Mouse (Mus musculus) megakaryocyte progenitor cell, adult 5-6 weeks (primary cell): ENCODE data around the gene Cdkn2b. TPM values are rescaled to one million over a fixed set of nuclear protein-coding genes. Genes with fewer than 3 reads are reported as not detected.

Source experiments
- ATAC-seq: replicated peaks from 2 replicates; pipeline ENCODE4 v1.8.0; 2016; ENCODE audit warnings: mild to moderate bottlenecking, moderate TSS enrichment, inconsistent platforms; ENCODE audit not compliant: poor library complexity
- total RNA-seq, 2 experiments: library from RNA; stranded (forward) in 1 of 2; stranded (reverse) in 1 of 2; fragments of 157-497, 149-512 nt in 1 of 2; fragments of 200-1000 nt in 1 of 2; gene quantifications; 2 replicates each; pipeline versions ENCODE4 v1.2.3 to v1.2.4; 2015 to 2017

Gene Cdkn2b
- total RNA-seq, 2 experiments from 2014 or later, result not detected

DNA sequence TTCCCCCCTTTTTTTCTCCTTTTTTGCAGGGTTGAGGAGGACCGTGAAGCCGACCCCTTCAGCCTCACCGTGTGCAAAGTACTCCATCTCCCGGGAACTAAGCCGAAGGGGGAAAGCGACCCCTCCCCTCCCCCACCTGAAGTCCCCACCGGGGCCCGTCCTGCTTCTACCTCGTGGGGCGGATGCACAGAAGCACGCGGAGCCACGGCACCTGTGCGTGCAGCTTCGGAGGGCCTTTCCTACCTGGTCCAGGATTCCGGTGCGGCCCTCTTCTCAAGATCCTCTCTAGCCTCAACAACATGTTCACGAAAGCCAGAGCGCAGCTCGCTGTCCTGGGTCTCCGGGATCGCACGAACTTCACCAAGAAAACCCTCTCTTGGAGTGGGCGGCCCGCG, 16.8 kb downstream of the Cdkn2b start:
- no peak for ATAC-seq

DNA sequence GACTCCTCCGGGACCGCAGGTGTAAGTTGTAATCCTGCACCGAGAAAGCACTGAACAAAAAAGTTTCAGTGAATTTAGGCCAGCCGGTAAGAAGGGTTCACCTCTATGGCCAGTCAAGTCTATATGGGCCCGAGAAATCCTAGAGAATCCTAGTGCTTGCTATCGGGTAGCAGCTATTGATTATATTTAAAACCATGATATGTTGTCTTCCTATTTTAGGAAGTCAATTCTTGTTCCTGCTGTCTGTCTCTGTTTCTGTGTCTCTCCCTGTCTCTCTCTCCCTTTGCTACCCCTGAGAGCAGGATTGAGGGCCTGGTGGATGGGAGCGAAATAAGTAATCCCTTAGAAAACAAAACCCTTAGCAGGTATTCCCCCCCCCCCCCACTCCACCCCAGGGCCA, 17.3 kb downstream of the Cdkn2b start:
- ATAC-seq, result no peak

DNA sequence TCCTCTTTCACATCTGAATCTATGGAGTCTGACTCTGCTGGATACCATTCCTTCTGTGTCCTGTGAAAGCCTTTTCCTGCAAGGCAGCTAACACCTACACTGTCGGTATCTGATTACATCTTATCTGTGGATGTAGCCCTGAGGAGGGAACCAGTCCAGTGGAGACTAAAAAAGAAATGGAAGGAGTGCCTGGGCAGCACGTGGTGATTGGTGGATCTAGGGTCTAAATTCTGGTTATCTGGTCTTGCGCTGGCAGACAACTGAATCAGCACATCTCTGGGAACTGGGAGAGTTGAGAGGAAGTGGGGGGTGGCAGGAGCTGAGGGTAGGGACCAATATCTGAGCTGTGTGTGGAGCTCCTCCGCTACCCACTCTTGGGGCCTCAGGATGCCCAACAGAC, 21.8 kb downstream of the Cdkn2b start:
- no peak for ATAC-seq

DNA sequence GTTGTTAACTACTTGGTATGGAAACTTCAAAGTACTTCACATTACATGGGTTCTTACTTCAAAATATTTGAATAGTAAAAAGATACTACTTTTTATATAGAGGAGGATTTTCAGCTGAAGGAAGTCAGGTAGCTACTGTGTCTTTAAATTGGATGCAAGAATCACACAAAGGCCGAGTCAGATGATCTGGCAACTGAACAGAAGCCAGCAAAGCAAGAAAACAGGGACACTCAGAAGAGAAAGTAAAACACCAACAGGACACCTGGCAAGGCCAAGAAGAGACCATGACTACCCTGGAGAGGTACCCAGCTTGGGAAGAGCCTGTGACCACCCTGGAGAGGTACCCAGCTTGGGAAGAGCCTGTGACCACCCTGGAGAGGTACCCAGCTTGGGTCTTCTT, 24.3 kb downstream of the Cdkn2b start:
- no peak for ATAC-seq

DNA sequence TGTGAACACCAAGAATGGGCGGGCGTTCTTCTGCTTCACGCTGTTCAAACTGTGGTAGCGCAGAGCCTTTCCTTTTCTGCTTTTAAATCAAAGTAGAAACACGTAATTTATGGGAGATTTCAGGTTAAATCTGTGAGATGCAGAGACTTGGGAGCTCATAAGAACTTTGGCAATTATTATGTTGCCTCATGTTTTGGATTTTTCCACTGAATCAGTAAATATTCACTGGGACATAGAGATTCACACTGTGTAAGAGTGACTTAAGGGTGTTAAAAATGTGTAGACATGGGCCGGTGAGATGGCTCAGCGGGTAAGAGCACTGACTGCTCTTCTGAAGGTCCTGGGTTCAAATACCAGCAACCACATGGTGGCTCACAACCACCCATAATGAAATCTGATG, 25.2 kb downstream of the Cdkn2b start:
- ATAC-seq, result no peak

DNA sequence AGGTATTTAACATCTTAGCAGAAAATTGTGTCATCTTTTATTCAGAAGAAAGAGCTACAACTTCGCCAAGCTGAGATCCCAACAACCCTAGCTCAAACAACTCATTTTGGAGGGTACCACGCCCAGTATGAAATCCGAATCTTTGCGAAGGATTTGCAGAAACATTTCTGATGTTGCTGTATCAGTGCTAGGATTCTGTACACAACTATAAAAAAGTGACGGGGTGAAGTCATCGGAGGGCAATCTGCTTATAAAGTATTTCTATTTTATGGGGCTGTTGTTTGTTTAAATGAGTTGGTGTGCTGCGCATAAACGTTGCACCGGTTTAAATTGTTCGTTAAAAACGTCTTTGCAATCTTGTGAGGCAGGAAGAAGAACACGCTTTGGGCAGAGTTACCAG, 28.2 kb downstream of the Cdkn2b start:
- ATAC-seq, result no peak

DNA sequence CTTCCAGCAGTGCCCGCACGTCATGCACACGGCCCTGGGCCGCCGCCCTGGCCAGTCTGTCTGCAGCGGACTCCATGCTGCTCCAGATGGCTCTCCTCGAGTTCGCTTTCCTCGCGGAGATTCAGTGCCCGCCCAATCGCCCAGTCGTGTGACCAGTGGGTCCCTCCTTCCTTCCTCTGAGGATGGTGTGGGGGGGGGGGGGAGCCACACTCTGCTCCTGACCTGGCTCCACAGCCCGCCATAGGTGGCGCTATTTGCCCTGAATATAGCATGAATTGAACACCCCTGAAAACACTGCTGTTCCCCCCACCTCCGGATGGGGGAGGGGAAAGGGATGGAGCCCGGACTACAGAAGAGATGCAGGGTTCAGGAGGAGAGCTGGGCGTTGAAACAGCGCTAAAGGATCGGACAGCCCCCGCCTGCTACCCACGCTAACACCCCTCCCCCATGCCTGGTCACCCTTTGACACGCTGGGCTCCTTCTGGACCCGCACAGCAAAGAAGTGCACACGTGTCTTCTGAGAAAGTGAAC, 28.7 kb downstream of the Cdkn2b start:
- ATAC-seq, result peak; percentile 73

DNA sequence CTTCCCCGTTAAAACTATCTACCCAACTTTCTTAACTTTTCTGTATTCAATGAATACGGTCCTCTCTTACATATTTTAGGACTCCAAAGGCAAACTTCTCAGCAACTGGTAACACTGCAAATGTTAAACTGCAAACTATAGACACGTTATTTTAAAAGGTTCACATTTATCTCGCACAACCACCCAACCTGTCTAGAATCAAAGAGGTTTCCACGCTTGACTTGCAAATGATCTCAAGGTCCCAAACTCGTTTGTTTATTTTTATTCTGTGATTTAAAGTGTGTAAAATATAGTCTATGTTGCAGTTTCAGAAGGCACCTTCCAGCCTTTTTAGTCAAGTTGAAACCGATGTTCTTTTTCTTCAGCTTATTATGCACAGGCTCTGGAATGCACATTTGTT, 29.6 kb downstream of the Cdkn2b start:
- no peak for ATAC-seq

DNA sequence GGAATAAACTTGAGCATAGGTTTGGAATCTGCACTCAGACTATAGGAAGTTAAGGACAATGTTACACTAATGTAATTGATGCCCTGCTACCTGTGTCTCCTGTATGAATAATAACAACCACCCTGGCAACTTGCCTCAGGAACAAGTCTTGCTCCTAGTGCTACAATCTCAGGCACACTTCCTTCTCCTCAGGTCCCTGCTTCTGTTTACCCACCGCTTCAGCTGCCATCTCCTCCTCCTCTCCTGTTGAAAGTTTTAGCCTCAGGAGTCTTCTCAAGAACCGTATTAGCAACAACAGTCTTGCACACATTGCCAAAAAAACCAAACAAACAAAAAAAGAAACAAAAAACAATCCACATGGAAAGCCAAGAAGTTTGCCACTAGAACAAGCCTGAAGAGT, 31.2 kb downstream of the Cdkn2b start:
- no peak for ATAC-seq

DNA sequence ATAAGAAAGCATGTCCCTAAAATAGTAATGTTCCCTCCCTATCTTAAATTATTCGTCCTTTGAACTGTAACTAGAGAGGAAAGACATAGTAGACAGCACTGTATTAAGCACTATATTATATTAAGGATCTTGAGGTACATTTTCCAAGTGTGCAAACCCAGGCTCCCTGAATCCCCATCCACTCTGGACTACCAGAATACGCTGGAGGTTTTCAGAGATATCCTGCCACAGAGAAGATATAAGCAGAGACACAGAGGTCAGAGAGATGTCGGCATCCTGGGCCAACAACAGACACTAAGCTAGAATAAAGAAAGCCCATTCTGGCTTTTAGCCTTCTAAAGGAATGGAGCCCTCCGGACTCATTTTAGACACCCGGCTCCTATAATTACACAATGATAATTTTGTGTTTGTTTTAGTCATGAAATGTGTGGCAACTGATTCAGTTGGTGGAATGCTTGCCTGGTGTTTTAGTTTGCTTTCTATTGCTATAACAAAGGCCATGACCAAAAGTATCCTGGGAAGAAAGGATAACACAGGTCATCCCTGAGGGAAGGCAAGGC, 33.4 kb downstream of the Cdkn2b start:
- no peak for ATAC-seq

DNA sequence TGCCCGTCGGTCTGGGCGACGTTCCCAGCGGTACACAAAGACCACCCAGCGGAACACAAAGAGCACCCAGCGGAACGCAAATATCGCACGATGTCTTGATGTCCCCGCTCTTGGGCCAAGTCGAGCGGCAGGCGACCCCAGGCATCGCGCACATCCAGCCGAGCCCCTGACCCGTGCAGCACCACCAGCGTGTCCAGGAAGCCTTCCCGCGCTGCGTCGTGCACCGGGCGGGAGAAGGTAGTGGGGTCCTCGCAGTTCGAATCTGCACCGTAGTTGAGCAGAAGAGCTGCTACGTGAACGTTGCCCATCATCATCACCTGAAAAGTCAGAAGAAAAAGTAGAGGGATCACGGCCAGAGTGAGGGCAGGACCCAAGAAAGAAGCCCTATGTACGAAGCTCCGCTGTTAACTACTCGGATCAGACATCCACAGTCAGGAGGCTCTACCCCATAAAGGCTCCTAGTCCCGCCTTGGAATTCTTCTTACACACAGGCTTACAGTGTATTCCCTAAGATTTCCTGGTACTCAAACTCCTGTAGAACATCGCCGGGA, 34.1 kb downstream of the Cdkn2b start:
- ATAC-seq, result no peak

DNA sequence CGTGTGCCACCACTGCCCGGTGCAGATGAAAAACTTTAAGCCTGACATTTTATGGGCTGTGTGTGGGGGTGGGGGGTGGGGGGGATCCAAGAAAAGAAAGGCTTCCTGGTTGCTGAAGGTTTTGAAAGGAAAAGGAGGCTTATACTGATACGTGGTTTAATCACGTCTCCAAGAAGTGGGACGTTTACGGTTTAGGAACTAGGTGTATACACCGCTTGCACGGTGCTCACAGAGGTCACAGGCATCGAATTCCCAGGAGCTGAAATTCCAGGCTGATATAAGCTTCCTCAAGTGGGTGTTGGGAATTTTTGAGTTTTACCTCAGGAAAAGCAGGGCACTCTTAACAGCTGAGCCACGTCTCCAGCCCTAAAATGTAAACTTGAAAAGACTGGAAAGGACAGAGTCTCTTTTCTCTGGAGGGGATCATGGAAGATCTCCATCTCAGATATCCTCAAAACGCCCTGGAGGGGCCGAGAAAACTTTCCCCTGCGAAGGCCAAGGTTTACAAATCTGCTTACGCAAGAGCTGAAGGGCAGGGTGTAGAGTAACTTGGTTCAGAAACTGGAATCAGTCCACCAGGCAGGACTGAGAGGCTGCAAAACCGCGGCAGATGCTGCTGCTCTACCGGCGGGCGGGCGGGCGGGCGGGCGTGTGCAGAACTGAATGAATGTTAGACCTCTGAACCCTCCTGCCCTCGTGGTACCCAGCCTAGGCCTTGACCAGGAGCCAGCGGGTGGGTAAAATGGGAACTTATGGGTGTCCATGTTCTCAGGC, 34.8 kb downstream of the Cdkn2b start:
- peak; percentile 41 for ATAC-seq

DNA sequence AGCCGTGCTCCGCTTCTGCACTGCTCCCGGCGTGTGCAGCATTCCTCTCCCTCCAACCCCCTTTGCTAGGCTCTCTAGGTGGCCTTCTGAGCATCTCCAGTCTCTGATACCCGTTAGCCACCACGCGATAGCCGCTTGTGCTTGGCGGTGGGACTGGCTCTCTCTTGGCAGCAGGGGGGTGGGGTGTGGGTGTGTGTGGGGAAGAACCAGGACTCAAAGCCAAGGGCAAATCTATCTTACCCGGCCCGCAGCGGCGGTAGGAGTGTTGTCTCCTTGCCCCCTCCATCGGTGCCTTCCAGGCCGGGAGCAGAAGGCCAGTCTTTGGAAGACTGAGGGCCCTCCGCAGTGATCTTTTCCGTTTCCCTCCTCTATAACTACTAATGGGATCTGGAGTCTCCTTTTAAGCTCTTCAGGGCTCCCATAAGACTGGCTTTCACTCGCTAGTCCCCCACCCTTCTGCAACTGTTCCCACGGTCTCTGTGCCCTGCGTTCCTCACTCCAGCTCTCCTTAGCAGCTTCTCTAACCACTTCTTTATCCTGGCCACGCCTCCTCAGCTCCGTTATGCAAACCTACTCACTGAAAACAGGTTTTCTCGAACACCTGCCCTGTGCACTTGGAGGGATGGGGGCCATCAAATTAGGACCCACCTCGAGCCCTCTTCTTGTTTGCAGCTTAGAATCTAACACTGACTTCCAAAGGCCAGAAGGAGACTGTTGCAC, 35.9 kb downstream of the Cdkn2b start:
- ATAC-seq, result 0 out of 2 replicates have a peak, but pooled peaks have one; percentile 20

DNA sequence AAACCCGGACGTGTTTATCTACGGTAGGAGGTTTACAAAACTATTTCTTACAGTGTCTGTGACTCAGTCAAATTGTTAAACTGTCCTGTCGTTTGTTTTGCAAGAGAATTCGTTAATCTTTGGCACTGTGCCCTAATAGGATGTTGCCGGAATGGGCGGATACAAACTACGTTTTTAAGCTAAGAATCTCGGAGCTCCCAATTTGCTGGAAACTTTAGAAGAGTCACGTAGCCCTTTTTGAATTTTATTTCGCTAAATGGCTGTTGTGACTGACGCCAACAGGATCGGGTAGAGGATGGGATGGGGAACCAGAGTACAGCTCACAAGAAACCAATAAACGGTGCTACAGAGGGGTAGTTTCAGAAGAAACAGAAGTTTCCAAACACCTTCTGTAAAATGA, 36.8 kb downstream of the Cdkn2b start:
- ATAC-seq, result no peak

DNA sequence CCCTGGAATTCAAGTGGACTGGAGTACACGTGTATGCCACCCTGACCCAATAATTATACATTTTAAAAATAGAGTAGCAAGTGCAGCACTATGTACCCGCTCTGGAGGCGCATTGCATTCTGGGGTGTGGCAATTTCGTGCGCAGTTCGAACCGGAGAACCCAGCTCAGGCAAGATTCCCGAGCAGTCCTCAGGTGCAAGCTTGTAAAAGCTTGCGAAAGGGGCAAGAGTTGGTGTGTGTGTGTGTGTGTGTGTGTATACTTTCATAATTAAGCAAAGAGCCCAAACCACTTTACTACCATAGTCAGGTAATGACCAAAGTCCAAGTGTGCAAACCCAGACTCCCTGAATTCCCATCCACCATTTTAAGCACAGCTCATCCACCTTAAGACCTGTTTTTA, 37.3 kb downstream of the Cdkn2b start:
- peak; percentile 6; the same call in 1 of the 2 replicates for ATAC-seq

DNA sequence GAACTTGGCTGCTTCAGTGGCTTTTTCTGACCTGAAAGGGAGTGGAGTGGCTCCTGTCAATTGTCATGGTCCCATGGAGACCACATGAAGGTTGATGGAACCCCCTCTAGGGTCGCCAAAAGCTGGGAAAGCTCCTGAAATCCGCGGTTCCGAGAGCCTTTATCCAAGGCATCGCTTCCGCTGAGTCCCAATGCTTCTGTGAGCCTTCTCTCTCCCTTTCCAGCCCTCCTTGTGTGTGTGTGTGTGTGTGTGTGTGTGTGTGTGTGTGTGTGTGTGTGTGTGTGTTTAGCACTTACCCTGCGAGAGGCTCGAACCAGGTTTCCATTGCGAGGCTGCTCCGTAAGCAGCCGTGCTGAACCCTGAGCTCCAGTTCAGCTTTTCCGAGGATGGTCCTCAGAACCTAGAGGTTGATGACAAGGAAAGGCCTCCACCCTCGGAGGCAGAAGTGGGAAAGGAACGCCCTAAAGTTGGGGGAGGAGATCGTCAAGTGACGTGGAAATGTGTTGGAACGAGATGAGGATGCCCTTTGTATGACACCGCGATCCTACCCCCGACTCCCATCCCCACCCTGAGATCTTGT, 37.8 kb downstream of the Cdkn2b start:
- peak; percentile 13 for ATAC-seq

DNA sequence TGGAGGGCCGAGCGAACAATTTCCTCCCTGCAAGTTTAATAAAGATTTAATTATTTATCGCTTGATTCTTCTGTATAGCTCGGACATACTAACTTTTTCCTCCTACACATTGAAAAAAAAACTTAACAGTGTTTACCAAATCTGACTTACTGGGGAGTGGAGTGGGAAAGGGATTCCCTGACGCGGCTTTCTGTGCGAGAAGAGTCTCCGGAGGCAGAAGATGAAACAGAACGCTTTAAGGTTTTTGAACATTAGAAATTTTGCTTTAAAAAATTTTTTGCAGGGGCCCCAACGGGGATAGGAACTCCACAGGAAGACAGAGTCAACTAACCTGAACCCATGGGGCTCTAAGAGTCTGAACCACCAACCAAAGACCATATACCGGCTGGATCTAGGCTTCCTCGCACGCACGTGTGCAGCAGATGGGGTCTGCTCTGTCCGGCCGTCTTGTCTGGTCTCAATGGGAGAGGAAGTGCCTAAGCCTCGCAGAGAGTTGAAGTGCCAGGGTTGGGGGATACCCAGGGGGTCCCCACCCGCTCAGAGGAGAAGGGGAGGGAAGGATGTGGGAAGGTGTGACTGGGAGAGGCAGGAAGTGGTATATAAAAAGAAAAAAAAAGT, 38.6 kb downstream of the Cdkn2b start:
- 0 out of 2 replicates have a peak, but pooled peaks have one; percentile 22 for ATAC-seq

DNA sequence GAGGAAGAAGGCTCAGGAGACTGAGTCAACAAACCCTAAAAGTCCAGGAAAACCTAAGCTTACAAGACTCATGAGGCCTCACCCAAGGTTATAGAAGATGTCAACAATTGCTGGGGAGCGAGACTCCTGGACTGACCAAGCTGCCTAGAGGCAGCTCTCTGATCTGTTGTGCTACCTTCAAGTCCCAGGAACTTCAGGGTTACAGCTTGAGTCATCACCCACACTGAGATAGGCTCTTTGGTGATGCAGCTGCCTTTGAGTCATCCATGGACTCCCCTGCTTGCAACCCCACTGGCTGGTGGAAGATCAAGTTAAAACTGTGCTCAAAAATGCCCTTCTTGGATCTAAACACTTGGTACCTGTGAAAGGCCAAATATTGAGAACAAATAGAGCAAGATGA, 53.1 kb downstream of the Cdkn2b start:
- no peak for ATAC-seq
